ENCODE assay signal across 10 mouse cellular contexts in the genomic region with DNA sequence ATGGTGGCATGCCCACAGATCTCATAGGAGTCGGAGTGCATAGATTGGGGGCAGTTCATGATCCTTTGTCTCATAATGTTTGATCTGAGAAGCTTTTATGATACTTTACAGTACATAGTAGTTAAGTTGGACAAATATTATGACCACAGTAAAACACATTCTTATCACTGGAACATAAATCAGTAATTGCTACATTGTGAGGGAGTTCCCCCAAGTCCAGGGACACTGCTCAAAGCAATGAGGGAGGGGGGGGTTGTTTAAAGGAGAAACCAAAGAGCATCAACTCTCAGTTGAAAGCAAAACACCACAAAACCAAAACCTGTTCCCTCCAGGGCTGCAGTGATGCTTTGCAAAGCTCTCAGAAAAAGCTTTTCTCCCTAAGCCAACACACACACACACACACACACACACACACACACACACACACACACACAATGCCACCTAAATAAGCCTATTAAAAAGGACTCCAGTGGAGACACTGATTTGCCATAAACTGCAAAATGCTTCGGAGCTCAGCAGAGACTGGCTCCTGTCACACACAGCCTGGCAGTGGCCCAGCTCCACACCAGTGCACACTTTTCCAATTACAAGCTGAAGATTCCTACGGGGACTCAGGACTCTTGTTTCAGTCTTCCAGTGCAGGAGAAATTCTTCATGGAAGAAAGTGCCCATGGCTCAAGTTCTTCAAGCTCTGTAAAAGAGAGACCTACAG.
A peak's percentile ranks its signal among the peaks of the same experiment; 100 is the strongest.
DNase-seq lines count a peak whose midpoint lies in the region; ATAC-seq and TF ChIP-seq lines count a peak whose summit lies in the region.
"Had no signal": no experiment of that assay in that cellular context is flagged by ENCODE, and none has a peak within 500 bp of the region (broad histone marks: within the 10 kb centered on the region; RNA-seq: fewer than 3 reads in every experiment).

No protein-coding gene starts in this region.

- WGBS in lung, embryonic 14.5 days: 40% methylated on average over 3 of the region's 3 CpGs
- WGBS in lung, embryonic 16.5 days: 31% methylated on average over 3 of the region's 3 CpGs

- no peaks in the 10 kb centered on the region for H3K27me3 ChIP-seq in lung, embryonic 14.5 days (ENCODE audit: insufficient read depth, low read length)
- H3K27me3 ChIP-seq in lung, embryonic 16.5 days (ENCODE audit: control insufficient read depth, insufficient read depth, low read depth, low read length): no peaks in the 10 kb centered on the region

- DNase-seq in gastrocnemius, adult 2 months: peak; percentile 35
- no peak for DNase-seq in gastrocnemius, adult 8-10 months (ENCODE audit: low spot score in 2 of 2)
- DNase-seq in lung, embryonic 14.5 days: peak; percentile 75
- DNase-seq in lung, adult 18-20 months: no peak
- DNase-seq in forelimb bud, embryonic 11.5 days (ENCODE audit: low read depth, low spot score): peak; percentile 80
- DNase-seq in T-cell, adult 2 months (ENCODE audit: low spot score): no peak
- DNase-seq in layer of hippocampus, adult 9-11 months: no peak
- DNase-seq: cerebellum, adult 9-11 months had no signal

- no peak overlapping the region for H3K9ac ChIP-seq in lung, embryonic 14.5 days
- H3K9ac ChIP-seq in lung, embryonic 16.5 days (ENCODE audit: low read length): no peak overlapping the region

- H3K36me3 ChIP-seq in lung, embryonic 14.5 days (ENCODE audit: insufficient read depth): no peaks in the 10 kb centered on the region
- no peaks in the 10 kb centered on the region for H3K36me3 ChIP-seq in lung, embryonic 16.5 days (ENCODE audit: control insufficient read depth, insufficient read depth, low read length)
- H3K36me3 ChIP-seq: forebrain, embryonic 10.5 days had no signal

- no peaks in the 10 kb centered on the region for H3K9me3 ChIP-seq in lung, embryonic 14.5 days (ENCODE audit: low read depth, low read length)
- no peaks in the 10 kb centered on the region for H3K9me3 ChIP-seq in lung, embryonic 16.5 days (ENCODE audit: control insufficient read depth, low read length)
- H3K9me3 ChIP-seq: forebrain, embryonic 10.5 days had no signal

- no peak overlapping the region; the same call in 1 of the 2 replicates for H3K4me2 ChIP-seq in lung, embryonic 14.5 days
- 0 out of 2 replicates have a peak overlapping the region, but pooled peaks have one; percentile 0 for H3K4me2 ChIP-seq in lung, embryonic 16.5 days (ENCODE audit: low read depth, low read length)

- ATAC-seq in lung, embryonic 14.5 days (ENCODE audit: insufficient read depth): peak; percentile 31; the same call in 1 of the 2 replicates
- ATAC-seq in lung, embryonic 16.5 days (ENCODE audit: low read depth): peak; percentile 44; the same call in 1 of the 2 replicates

- no peak overlapping the region for H3K27ac ChIP-seq in gastrocnemius, adult 2 months
- H3K27ac ChIP-seq in lung, embryonic 14.5 days (ENCODE audit: low read depth): peak overlapping the region; percentile 27; the same call in 1 of the 2 replicates
- no peak overlapping the region for H3K27ac ChIP-seq in lung, embryonic 16.5 days (ENCODE audit: low read length)
- H3K27ac ChIP-seq: forebrain, embryonic 10.5 days had no signal

- intact Hi-C loops in gastrocnemius, adult 2 months (cut with DNase I): no loop called here

- no peak for TF ChIP-seq CTCF in gastrocnemius, adult 2 months (IDR thresholded peaks at IDR 0.05)
- no peak for TF ChIP-seq CTCF in lung, embryonic 14.5 days (IDR thresholded peaks at IDR 0.05; ENCODE audit: low read depth)

- no peak overlapping the region for H3K4me3 ChIP-seq in gastrocnemius, adult 2 months
- no peak overlapping the region for H3K4me3 ChIP-seq in lung, embryonic 14.5 days (ENCODE audit: low read depth, low read length)
- no peak overlapping the region for H3K4me3 ChIP-seq in lung, embryonic 16.5 days (ENCODE audit: low read length)
- H3K4me3 ChIP-seq: forebrain, embryonic 10.5 days had no signal

- peaks cover 6% of the 10 kb centered on the region for H3K4me1 ChIP-seq in lung, embryonic 14.5 days (ENCODE audit: insufficient read depth)
- peaks cover 6% of the 10 kb centered on the region; the same call in 1 of the 2 replicates for H3K4me1 ChIP-seq in lung, embryonic 16.5 days (replicated peaks; ENCODE audit: control insufficient read depth, insufficient read depth, low read length)

Comparison
In these comparisons a context has a peak if more than half of its experiments do, and no peak if none do; other contexts are left out.
1. DNase-seq: peak in gastrocnemius, adult 2 months (single experiment), lung, embryonic 14.5 days (single experiment) and forelimb bud, embryonic 11.5 days (single experiment); none in gastrocnemius, adult 8-10 months (0 of 2), lung, adult 18-20 months (0 of 2), T-cell, adult 2 months (single experiment) and layer of hippocampus, adult 9-11 months (single experiment).